In the genomic region with DNA sequence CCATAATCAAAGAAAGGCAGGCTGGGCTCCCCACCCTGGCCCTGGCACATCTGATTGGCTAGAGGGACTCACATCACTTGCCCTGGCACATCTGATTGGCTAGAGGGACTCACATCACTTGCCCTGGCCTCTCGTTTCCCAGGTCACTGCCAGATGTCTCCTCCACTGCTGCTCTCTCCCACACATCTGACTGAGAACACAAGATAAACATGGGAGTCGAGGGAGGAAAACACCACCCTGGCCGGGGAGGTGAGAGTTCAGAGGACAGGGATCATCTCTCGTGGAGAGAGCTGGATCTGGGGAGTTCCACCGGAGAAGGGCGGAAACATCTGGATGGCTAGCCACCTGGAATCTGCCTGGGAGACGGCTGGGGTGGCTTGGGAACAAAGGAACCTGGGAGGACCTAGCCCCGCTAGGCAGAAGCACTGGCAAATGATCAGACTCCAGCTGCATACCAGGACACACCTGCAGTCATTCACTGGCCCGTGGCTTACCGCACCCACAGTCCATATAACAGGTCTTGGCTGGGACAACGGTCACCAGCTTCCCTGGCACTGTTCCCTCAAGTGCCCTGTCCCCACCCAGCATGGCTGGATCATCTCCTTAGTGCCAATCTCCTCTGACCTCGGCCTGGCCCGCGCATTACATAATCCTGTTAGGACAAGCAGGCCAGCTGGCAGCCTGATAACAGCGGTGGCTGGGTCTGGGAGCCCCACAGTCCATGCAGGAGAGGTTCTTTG, we compare ENCODE assay signal across 8 mouse cellular contexts. TPM values are rescaled to one million over a fixed set of nuclear protein-coding genes. Genes with fewer than 3 reads are reported as not detected.
DNase-seq lines count a peak whose midpoint lies in the region; ATAC-seq lines count a peak whose summit lies in the region.

No protein-coding gene starts in this region.

- H3K9ac ChIP-seq in midbrain, embryonic 13.5 days (replicated peaks): no peak overlapping the region
- H3K9ac ChIP-seq in midbrain, embryonic 11.5 days (ENCODE audit: low read length): no peak overlapping the region
- H3K9ac ChIP-seq in heart, embryonic 13.5 days: no peak overlapping the region

- H3K4me3 ChIP-seq in midbrain, embryonic 13.5 days (replicated peaks): no peak overlapping the region
- no peak overlapping the region for H3K4me3 ChIP-seq in midbrain, embryonic 11.5 days (ENCODE audit: low read depth, low read length)
- no peak overlapping the region for H3K4me3 ChIP-seq in heart, embryonic 13.5 days

- no peaks in the 10 kb centered on the region for H3K36me3 ChIP-seq in midbrain, embryonic 13.5 days
- no peaks in the 10 kb centered on the region for H3K36me3 ChIP-seq in midbrain, embryonic 11.5 days (ENCODE audit: control insufficient read depth, insufficient read depth, low read length)
- H3K36me3 ChIP-seq in heart, embryonic 13.5 days: no peaks in the 10 kb centered on the region

- DNase-seq in midbrain, embryonic 11.5 days (ENCODE audit: low spot score, missing footprints): no peak
- DNase-seq in embryo, embryonic 10 days (ENCODE audit: low spot score): peak; percentile 70
- DNase-seq in kidney, postnatal 25 days: peak; percentile 64 to 89
- DNase-seq in lung, postnatal 4 days: peak; percentile 38 to 68
- no peak for DNase-seq in left cerebral cortex, adult 9 months (ENCODE audit: low spot score in 2 of 2)
- no peak for DNase-seq in thymus, postnatal 0 days (ENCODE audit: low spot score)

- H3K27ac ChIP-seq in midbrain, embryonic 13.5 days: 0 out of 2 replicates have a peak overlapping the region, but pooled peaks have one; percentile 1
- no peak overlapping the region; the same call in 1 of the 2 replicates for H3K27ac ChIP-seq in midbrain, embryonic 11.5 days (ENCODE audit: low read depth, low read length)
- peak overlapping the region; percentile 63 for H3K27ac ChIP-seq in heart, embryonic 13.5 days (replicated peaks)

- H3K9me3 ChIP-seq in midbrain, embryonic 13.5 days: no peaks in the 10 kb centered on the region
- no peaks in the 10 kb centered on the region for H3K9me3 ChIP-seq in midbrain, embryonic 11.5 days (ENCODE audit: control insufficient read depth, low read length)
- no peaks in the 10 kb centered on the region for H3K9me3 ChIP-seq in heart, embryonic 13.5 days

- 57% methylated on average over 15 of the region's 15 CpGs for WGBS in midbrain, embryonic 13.5 days
- 61% methylated on average over 15 of the region's 15 CpGs for WGBS in midbrain, embryonic 11.5 days
- 32% methylated on average over 15 of the region's 15 CpGs for WGBS in heart, embryonic 13.5 days

- H3K27me3 ChIP-seq in midbrain, embryonic 13.5 days: no peaks in the 10 kb centered on the region
- no peaks in the 10 kb centered on the region for H3K27me3 ChIP-seq in midbrain, embryonic 11.5 days (ENCODE audit: control insufficient read depth, insufficient read depth, low read length)
- H3K27me3 ChIP-seq in heart, embryonic 13.5 days (replicated peaks): 0 out of 2 replicates have a peak, but pooled peaks cover 2% of the 10 kb centered on the region

- H3K4me1 ChIP-seq in midbrain, embryonic 13.5 days (replicated peaks): peaks cover 12% of the 10 kb centered on the region
- H3K4me1 ChIP-seq in midbrain, embryonic 11.5 days (ENCODE audit: control insufficient read depth, insufficient read depth, low read length): peaks cover 4% of the 10 kb centered on the region; the same call in 1 of the 2 replicates
- peaks cover 65% of the 10 kb centered on the region for H3K4me1 ChIP-seq in heart, embryonic 13.5 days

- peak; percentile 82 for ATAC-seq in midbrain, embryonic 13.5 days
- ATAC-seq in midbrain, embryonic 11.5 days (ENCODE audit: low FRiP score): no peak
- ATAC-seq in heart, embryonic 13.5 days (ENCODE audit: extremely low read depth, insufficient number of reproducible peaks, low FRiP score, low TSS enrichment): no peak

- peak overlapping the region; percentile 26 for H3K4me2 ChIP-seq in midbrain, embryonic 13.5 days (replicated peaks)
- H3K4me2 ChIP-seq in midbrain, embryonic 11.5 days: no peak overlapping the region
- H3K4me2 ChIP-seq in heart, embryonic 13.5 days: peak overlapping the region; percentile 27

RNA-seq across cellular contexts. Expression of gene Slc24a1, which starts 17.2 kb away (rescaled TPM):
- polyA plus RNA-seq in midbrain, embryonic 13.5 days (2015; fragmentation: Nextera tagmentation; extraction: Ambion mirVana): 0.03 and 0.04 TPM in 2 replicates
- polyA plus RNA-seq in midbrain, embryonic 11.5 days (2014; fragmentation: Nextera tagmentation; extraction: Ambion mirVana): not detected in 2 replicates
- 0.04 and 0.05 TPM in 2 replicates for polyA plus RNA-seq in heart, embryonic 13.5 days (2015; fragmentation: Nextera tagmentation; extraction: Ambion mirVana)
- polyA plus RNA-seq in thymus, postnatal 0 days (2015; fragmentation: Nextera tagmentation; extraction: Ambion mirVana): 0.06 and 0.08 TPM in 2 replicates

RNA-seq across cellular contexts. Expression of gene Ints14, which starts 26.5 kb away (rescaled TPM):
- 46.1 and 50.3 TPM in 2 replicates for polyA plus RNA-seq in midbrain, embryonic 13.5 days (2015; fragmentation: Nextera tagmentation; extraction: Ambion mirVana)
- 78.5 and 84.3 TPM in 2 replicates for polyA plus RNA-seq in midbrain, embryonic 11.5 days (2014; fragmentation: Nextera tagmentation; extraction: Ambion mirVana)
- 40.1 and 40.7 TPM in 2 replicates for polyA plus RNA-seq in heart, embryonic 13.5 days (2015; fragmentation: Nextera tagmentation; extraction: Ambion mirVana)
- polyA plus RNA-seq in thymus, postnatal 0 days (2015; fragmentation: Nextera tagmentation; extraction: Ambion mirVana): 50.9 and 54.2 TPM in 2 replicates

Comparison
In these comparisons a context has a peak if more than half of its experiments do, and no peak if none do; other contexts are left out.
1. DNase-seq: peak in embryo, embryonic 10 days (single experiment), kidney, postnatal 25 days (2 of 2) and lung, postnatal 4 days (2 of 2); none in midbrain, embryonic 11.5 days (single experiment), left cerebral cortex, adult 9 months (0 of 2) and thymus, postnatal 0 days (single experiment).